Mouse (Mus musculus): ENCODE measurements around the gene Ddx25.

Ddx25 gene

GRCm38 (mm10) chr9:35543099-35543860, 15.0 kb downstream of the Ddx25 start:
- in situ Hi-C loops (cut with MboI, MseI), result loop anchor here in 1 of 2 experiments (25.0 kb wide), 1 partner anchor 531 kb away; no protein-coding TSS in a partner anchor

GRCm38 (mm10) chr9:35541941-35542340, 16.4 kb downstream of the Ddx25 start:
- in situ Hi-C loops (cut with MboI, MseI), result loop anchor here in 1 of 2 experiments (25.0 kb wide), 1 partner anchor 530 kb away; no protein-coding TSS in a partner anchor

GRCm38 (mm10) chr9:35541488-35541887, 16.8 kb downstream of the Ddx25 start:
- in situ Hi-C loops (cut with MboI, MseI), result loop anchor here in 1 of 2 experiments (25.0 kb wide), 1 partner anchor 529 kb away; no protein-coding TSS in a partner anchor

- in situ Hi-C loops (cut with MboI, MseI), result loop anchor here in 1 of 2 experiments (25.0 kb wide), 1 partner anchor 529 kb away; no protein-coding TSS in a partner anchor
Observed at GRCm38 (mm10) chr9:35541024-35541423, 17.3 kb downstream of the Ddx25 start.

GRCm38 (mm10) chr9:35539001-35539750, 19.2 kb downstream of the Ddx25 start:
- in situ Hi-C loops (cut with MboI, MseI), result loop anchor here in 1 of 2 experiments (25.0 kb wide), 1 partner anchor 527 kb away; no protein-coding TSS in a partner anchor

- in situ Hi-C loops (cut with MboI, MseI), result loop anchor here in 1 of 2 experiments (25.0 kb wide), 1 partner anchor 524 kb away; no protein-coding TSS in a partner anchor
Observed at GRCm38 (mm10) chr9:35535876-35536275, 22.5 kb downstream of the Ddx25 start.

- in situ Hi-C loops (cut with MboI, MseI), result loop anchor here in 1 of 2 experiments (25.0 kb wide), 1 partner anchor 523 kb away; no protein-coding TSS in a partner anchor
Observed at GRCm38 (mm10) chr9:35535110-35535509, 23.2 kb downstream of the Ddx25 start.

- in situ Hi-C loops (cut with MboI, MseI), result loop anchor here (5.0 to 25.0 kb wide), 4 partner anchors 121 to 521 kb away; no protein-coding TSS in a partner anchor
Observed at GRCm38 (mm10) chr9:35533266-35533665, 25.1 kb downstream of the Ddx25 start.

GRCm38 (mm10) chr9:35529796-35530195, 28.5 kb downstream of the Ddx25 start:
- in situ Hi-C loops (cut with MboI, MseI), result loop anchor here (5.0 to 25.0 kb wide), 5 partner anchors 117 to 1025 kb away; no protein-coding TSS in a partner anchor

- in situ Hi-C loops (cut with MboI, MseI), result loop anchor here in 1 of 2 experiments (10.0 to 25.0 kb wide), 2 partner anchors 517 to 1024 kb away; no protein-coding TSS in a partner anchor
Observed at GRCm38 (mm10) chr9:35529141-35529540, 29.2 kb downstream of the Ddx25 start.

- in situ Hi-C loops (cut with MboI, MseI), result loop anchor here in 1 of 2 experiments (10.0 kb wide), 1 partner anchor 1019 kb away; no protein-coding TSS in a partner anchor
Observed at GRCm38 (mm10) chr9:35523941-35524411, 34.4 kb downstream of the Ddx25 start.

- in situ Hi-C loops (cut with MboI, MseI), result loop anchor here in 1 of 2 experiments (10.0 kb wide), 1 partner anchor 1019 kb away; no protein-coding TSS in a partner anchor
Observed at GRCm38 (mm10) chr9:35523541-35523940, 34.8 kb downstream of the Ddx25 start.

GRCm38 (mm10) chr9:35522821-35523515, 35.4 kb downstream of the Ddx25 start:
- in situ Hi-C loops (cut with MboI, MseI), result loop anchor here in 1 of 2 experiments (10.0 kb wide), 1 partner anchor 1018 kb away; no protein-coding TSS in a partner anchor

GRCm38 (mm10) chr9:35522241-35522640, 36.1 kb downstream of the Ddx25 start:
- in situ Hi-C loops (cut with MboI, MseI), result loop anchor here in 1 of 2 experiments (10.0 kb wide), 1 partner anchor 1017 kb away; no protein-coding TSS in a partner anchor

GRCm38 (mm10) chr9:35520631-35521348, 37.5 kb downstream of the Ddx25 start:
- in situ Hi-C loops (cut with MboI, MseI), result loop anchor here in 1 of 2 experiments (10.0 kb wide), 1 partner anchor 1016 kb away; no protein-coding TSS in a partner anchor

- in situ Hi-C loops (cut with MboI, MseI), result no loop called here
Observed at GRCm38 (mm10) chr9:35518169-35518568, 40.2 kb downstream of the Ddx25 start, which contains the start of gene Gm1113. Gene Gm1113, minus strand, starts transcription at chr9:35518269.

- in situ Hi-C loops (cut with MboI, MseI), result no loop called here
Observed at GRCm38 (mm10) chr9:35516711-35517110, 41.6 kb downstream of the Ddx25 start.

GRCm38 (mm10) chr9:35516182-35516581, 42.1 kb downstream of the Ddx25 start:
- in situ Hi-C loops (cut with MboI, MseI), result no loop called here

- in situ Hi-C loops (cut with MboI, MseI), result no loop called here
Observed at GRCm38 (mm10) chr9:35513900-35514299, 44.4 kb downstream of the Ddx25 start.

- in situ Hi-C loops (cut with MboI, MseI), result no loop called here
Observed at GRCm38 (mm10) chr9:35508234-35508633, 50.1 kb downstream of the Ddx25 start.

Measured in T-helper 17 cell (primary cell).